Mouse (Mus musculus) gastrocnemius, postnatal 10 days (tissue): ENCODE measurements around the gene Tex264. TPM values are rescaled to one million over a fixed set of nuclear protein-coding genes. Genes with fewer than 3 reads are reported as not detected.

Experiments used
- total RNA-seq, 2 experiments: library from RNA; stranded (reverse); gene quantifications; 2 replicates each; pipeline ENCODE4 v1.2.3; 2021

The Tex264 gene
- total RNA-seq, 2 experiments from 2014 or later: 18.9 to 21.7 TPM

Other genes with a start within 250 kb of the Tex264 start
- 10 to 100 TPM; 12.3 to 12.5 TPM for gene Acy1, start 247.6 kb downstream of the Tex264 start, total RNA-seq
- gene Abhd14b, start 238.5 kb downstream of the Tex264 start, total RNA-seq: 1 to 10 TPM; 6.3 to 7.5 TPM
- 10 to 100 TPM; 13.5 to 15.3 TPM for gene Abhd14a, start 238.2 kb downstream of the Tex264 start, total RNA-seq
- 10 to 100 TPM; 54.2 to 68.2 TPM for gene Pcbp4, start 232.6 kb downstream of the Tex264 start, total RNA-seq
- gene Gpr62, start 220.0 kb downstream of the Tex264 start, total RNA-seq: under 1 TPM; 0.19 to 0.52 TPM
- 10 to 100 TPM; 17.7 to 19.4 TPM for gene Rrp9, start 210.0 kb downstream of the Tex264 start, total RNA-seq
- 10 to 100 TPM; 51.6 to 55.7 TPM for gene Parp3, start 209.0 kb downstream of the Tex264 start, total RNA-seq
- not detected for gene Iqcf1, start 186.0 kb downstream of the Tex264 start, total RNA-seq
- gene Iqcf5, start 171.4 kb downstream of the Tex264 start, total RNA-seq: not detected
- not detected for gene Iqcf3, start 124.3 kb downstream of the Tex264 start, total RNA-seq
- not detected for gene Iqcf4, start 114.9 kb downstream of the Tex264 start, total RNA-seq
- not detected for gene Iqcf6, start 59.3 kb downstream of the Tex264 start, total RNA-seq
- under 1 TPM in 1 of 2 experiments, not detected in 1; 0.09 TPM for gene Grm2, start 29.8 kb downstream of the Tex264 start, total RNA-seq
- gene Rad54l2, start 103.3 kb upstream of the Tex264 start, total RNA-seq: 10 to 100 TPM in 1 of 2 experiments, 1 to 10 TPM in 1; 8.5 to 11.5 TPM
- 10 to 100 TPM; 14.8 to 20.6 TPM for gene Dcaf1, start 135.9 kb upstream of the Tex264 start, total RNA-seq
- 10 to 100 TPM; 12.1 to 14.9 TPM for gene Rbm15b, start 201.5 kb upstream of the Tex264 start, total RNA-seq
- gene Manf, start 206.1 kb upstream of the Tex264 start, total RNA-seq: 10 to 100 TPM; 54.1 to 64.3 TPM